Mouse (Mus musculus) adrenal gland, postnatal 25 days (tissue): Measurements from ENCODE around the gene Rpp30. TPM values are rescaled to one million over a fixed set of nuclear protein-coding genes. Genes with fewer than 3 reads are reported as not detected.

Source experiments
- DNase-seq: peaks from one replicate; pipeline ENCODE4 v3.0.0; 2021; ENCODE audit warnings: mixed read lengths
- long read RNA-seq: library from polyadenylated mRNA; stranded (forward); transcript quantifications from one replicate; pipeline ENCODE4 v2.0.0, GENCODE M21; 2021
- total RNA-seq: library from RNA; stranded (reverse); gene quantifications from 2 replicates; pipeline ENCODE4 v1.2.3, GENCODE M21; 2021

The Rpp30 gene
- 16.0 and 17.6 TPM in 2 replicates for total RNA-seq
- long read RNA-seq, transcript Rpp30-201 (11 exons, 1,145 nt) = major isoform, 14 of 16 reads
- long read RNA-seq, partial matches to known transcripts = 1 of 16 reads
- long read RNA-seq, other reads (novel, unspliced or antisense) = 1 of 16 reads

- DNase-seq = peak; percentile 82
Observed at GRCm38 (mm10) chr19:36083262-36084225, at the start of gene Rpp30. TSS of gene Rpp30 (plus strand) at chr19:36083716.

GRCm38 (mm10) chr19:36046046-36046445 lies 37.5 kb upstream of the Rpp30 start:
- DNase-seq = no peak

GRCm38 (mm10) chr19:36056502-36057221 lies 26.9 kb upstream of the Rpp30 start:
- DNase-seq = peak; percentile 1

GRCm38 (mm10) chr19:36057231-36057811 lies 26.2 kb upstream of the Rpp30 start, which contains the start of gene Htr7:
TSS of gene Htr7 (minus strand) at chr19:36057507.
- DNase-seq = peak; percentile 26

GRCm38 (mm10) chr19:36062801-36063529 lies 20.6 kb upstream of the Rpp30 start:
- DNase-seq = no peak

GRCm38 (mm10) chr19:36082606-36083261 lies 782 bp upstream of the Rpp30 start:
- no peak for DNase-seq

GRCm38 (mm10) chr19:36090781-36091180 lies 7.3 kb downstream of the Rpp30 start:
- no peak for DNase-seq

GRCm38 (mm10) chr19:36097194-36097593 lies 13.7 kb downstream of the Rpp30 start:
- DNase-seq = no peak

GRCm38 (mm10) chr19:36098265-36098664 lies 14.7 kb downstream of the Rpp30 start:
- no peak for DNase-seq

GRCm38 (mm10) chr19:36098916-36099315 lies 15.4 kb downstream of the Rpp30 start:
- DNase-seq = no peak

- DNase-seq = no peak
Observed at GRCm38 (mm10) chr19:36103909-36104308, 20.4 kb downstream of the Rpp30 start.

GRCm38 (mm10) chr19:36109318-36109944 lies 25.9 kb downstream of the Rpp30 start:
- DNase-seq = no peak

GRCm38 (mm10) chr19:36110465-36110864 lies 26.9 kb downstream of the Rpp30 start:
- no peak for DNase-seq

GRCm38 (mm10) chr19:36111054-36111895 lies 27.8 kb downstream of the Rpp30 start:
- no peak for DNase-seq

- no peak for DNase-seq
Observed at GRCm38 (mm10) chr19:36112007-36112406, 28.5 kb downstream of the Rpp30 start.

GRCm38 (mm10) chr19:36116185-36116584 lies 32.7 kb downstream of the Rpp30 start:
- DNase-seq = no peak

GRCm38 (mm10) chr19:36119219-36119618 lies 35.7 kb downstream of the Rpp30 start:
- no peak for DNase-seq

- no peak for DNase-seq
Observed at GRCm38 (mm10) chr19:36119783-36120471, 36.4 kb downstream of the Rpp30 start, which contains the start of gene Ankrd1. TSS of gene Ankrd1 (minus strand) at chr19:36120099.

- no peak for DNase-seq
Observed at GRCm38 (mm10) chr19:36124203-36124602, 40.7 kb downstream of the Rpp30 start.
